Mouse (Mus musculus): ENCODE measurements at regions not wholly inside any gene's neighbourhood (a gene's known extent, or its start where the extent isn't known, plus 50 kb on each side); places are given as distances from the start of the nearest gene placed in this dataset.
"Not testable (repeated sequence)": the region's sequence is repeated elsewhere in the genome, so short reads cannot be mapped to it uniquely, and the experiment has no call there.

DNA sequence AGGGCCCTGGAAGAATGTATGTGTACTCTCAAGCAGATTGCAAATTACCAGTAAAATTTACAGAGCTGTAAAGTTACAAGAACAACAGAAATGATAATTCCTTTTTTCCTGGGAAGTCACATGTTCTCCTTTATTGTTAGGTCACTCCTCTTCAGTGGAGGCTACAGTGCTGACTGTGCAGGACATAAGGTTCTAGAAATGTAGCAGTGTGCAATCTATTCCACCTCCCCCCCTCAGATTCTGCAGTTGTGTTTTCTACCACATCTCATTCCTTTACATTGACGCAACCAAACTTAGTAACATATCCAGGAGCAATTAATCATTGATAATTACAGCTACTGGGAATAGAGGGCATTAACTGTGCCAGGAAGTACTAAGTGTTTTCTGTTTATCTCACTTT lies 385.3 kb upstream of the Tnc start:
- DNase-seq, result no peak

DNA sequence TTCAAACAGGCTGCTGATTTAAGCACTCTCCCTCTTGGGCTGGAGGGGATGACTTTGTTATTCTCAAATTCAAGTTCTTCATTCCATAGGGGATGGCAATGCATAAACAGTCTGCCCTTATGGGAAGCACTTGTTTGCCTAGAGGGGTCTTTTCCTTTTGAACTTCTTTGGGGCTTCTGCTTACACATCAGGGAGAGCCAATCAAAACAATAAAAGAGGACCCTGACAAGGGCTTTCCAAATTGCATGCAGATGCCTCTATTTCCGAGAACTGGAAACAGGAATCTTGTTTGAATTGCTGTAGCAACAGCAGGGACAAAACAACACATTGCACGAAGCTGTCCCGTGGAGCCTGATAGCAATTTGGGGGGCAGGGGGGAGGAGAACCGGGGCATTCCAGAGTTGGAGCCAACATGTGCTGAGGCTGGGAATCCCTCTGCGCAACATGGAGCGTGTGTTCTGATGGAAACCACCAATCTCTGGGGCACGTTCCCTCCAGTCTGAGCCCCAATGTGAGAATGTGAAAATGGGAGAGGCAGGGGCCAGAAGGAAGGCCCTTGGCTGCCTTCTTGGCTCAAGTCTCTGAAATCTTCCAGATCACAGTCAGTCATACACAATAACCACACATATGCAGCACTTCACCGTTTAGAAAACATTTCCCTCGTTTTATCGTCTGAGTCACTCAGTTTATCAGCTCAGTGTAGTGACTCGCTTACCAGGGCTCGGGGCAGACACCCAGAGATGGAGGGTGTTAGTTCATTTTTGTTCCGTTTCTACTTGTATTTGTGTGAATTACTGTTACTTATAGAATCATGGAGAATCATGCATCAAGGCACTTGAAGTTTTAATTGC lies 391.2 kb upstream of the Tnc start:
- peak; percentile 2 to 13 for DNase-seq

DNA sequence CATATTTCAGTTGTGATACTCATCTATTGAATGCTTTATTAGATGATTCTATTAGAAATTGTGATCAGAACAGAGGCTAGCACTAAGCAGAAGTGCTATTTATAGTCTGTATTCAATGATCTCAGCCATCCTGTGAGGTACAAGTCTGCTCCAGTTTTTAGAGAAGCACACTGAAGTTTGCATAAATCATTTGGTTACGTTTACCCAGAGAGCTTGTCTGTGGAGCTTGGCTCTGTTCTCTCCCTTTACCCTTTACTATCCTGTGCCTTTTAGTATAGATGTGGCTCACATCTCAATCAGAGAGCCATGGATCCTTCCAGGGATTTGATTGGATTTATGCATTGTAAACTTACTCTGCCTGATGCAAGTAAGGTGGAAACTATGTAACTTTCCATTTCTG lies 404.6 kb upstream of the Tnc start:
- DNase-seq, result no peak

DNA sequence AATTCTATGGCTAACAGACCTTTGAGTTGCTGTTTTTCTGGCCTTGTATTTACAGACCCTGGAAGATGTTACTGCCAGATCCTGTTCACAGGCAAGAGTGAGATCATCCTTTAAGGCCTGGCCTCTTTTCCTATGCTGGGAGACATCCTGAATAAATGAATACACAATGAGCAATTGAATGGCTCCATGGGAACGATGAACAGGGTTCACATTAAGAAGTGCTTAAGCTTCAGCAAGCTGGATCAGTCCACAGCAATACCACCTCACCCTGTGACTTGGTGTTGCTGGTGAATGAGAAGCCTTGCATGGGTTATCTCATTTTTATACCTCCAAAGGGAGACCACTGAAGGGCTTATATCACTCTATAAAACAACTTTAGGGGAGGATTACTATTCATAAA lies 405.1 kb upstream of the Tnc start:
- no peak for DNase-seq

DNA sequence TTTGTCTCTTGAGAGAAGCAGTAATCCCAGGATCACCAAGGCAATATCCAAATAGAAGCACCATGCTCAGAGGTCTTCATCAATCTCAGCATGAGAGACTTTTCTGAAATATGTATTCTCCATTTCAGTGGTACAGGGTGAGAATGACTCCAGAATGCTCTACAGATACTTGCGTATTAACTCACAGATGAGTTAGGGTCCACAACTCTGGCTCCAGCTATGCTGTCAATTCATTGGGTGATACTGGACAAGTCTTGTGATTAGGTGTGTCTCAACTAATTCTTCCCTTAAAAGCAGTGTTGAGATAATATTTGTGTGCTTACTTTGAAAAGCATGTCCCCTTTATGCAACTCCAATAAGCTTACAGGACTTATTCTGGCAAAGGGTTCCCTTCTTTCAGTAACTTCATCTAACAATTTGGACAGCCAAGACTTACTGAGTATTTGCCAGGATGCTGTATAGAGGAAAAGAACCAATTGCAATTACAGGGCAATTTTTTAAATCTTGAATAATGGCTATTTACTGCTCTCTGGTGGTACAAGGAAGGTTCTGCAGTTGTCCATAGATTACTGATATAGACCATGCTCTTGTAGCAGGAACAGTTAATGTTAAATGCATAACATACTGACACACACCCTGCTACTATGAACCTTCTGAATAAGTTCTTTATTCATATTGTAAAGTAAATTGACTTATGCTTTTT lies 445.6 kb upstream of the Tnc start:
- no peak for DNase-seq

DNA sequence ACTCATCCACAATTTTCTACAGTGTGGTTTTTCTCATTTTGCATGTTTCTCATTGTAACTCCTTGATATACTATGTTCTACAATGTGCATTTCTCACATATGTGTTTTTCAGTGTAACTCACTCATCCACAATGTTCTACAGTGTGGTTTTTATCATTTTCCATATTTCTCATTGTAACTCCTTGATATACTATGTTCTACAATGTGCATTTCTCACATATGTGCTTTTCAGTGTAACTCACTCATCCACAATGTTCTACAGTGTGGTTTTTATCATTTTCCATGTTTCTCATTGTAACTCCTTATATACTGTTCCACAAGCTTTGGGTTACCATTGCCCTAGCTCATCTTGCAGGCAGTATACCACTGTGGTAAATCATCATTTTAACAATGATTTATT lies 450.9 kb upstream of the Tnc start:
- DNase-seq, result not testable (repeated sequence)

DNA sequence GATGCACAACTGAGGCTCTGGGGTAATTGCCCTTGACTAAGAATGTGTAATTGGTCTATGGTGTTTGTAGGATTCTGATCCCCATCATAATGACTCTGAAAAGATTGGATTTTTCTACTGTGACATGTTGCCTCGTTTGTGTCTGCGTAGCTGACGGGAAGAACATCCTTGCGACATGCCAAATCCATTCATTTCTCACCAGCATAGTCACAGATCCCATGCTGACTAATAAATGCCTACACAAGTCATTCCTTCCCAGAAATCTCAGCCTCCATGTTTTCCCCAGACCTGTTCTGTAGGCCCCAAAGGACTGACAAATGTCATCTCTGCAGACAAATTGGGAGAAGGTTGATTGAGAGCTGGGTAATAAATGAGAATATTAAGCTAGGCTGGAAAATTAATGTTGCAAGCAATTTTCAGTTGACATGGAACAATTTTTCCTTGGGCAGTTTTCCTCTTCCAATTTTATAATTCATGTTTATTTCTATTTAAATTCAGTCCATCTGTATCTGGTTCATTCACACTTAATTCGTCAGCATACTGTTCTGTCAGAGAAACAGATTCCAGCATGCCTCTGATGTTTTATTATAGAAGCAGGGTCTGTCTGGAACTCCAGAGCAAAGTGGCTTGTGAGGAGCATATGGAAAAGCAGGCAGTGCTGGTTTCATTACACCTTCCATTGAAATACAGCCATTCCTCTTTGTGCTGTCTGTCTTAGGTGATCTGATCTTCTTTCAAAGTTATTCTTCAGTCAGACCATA lies 454.0 kb upstream of the Tnc start:
- no peak for DNase-seq

DNA sequence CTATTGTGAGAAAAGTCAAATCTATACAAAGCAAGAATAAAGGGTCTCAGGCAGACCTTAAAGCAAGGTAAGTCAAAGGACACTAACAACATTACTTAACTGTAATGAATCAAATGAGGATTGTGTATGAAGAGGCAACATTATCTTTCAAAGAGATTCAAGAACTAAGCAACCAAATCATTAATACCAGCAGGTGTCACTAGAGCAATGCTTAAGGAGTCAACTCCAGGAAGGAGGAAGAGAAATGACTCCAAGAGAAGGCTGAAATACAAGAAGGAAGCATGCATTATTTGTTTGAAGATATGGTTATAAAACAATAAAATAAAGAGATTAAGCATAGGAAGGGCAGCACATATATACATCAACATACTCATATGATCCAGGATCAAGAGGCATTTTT lies 475.1 kb upstream of the Tnc start:
- DNase-seq, result no peak

DNA sequence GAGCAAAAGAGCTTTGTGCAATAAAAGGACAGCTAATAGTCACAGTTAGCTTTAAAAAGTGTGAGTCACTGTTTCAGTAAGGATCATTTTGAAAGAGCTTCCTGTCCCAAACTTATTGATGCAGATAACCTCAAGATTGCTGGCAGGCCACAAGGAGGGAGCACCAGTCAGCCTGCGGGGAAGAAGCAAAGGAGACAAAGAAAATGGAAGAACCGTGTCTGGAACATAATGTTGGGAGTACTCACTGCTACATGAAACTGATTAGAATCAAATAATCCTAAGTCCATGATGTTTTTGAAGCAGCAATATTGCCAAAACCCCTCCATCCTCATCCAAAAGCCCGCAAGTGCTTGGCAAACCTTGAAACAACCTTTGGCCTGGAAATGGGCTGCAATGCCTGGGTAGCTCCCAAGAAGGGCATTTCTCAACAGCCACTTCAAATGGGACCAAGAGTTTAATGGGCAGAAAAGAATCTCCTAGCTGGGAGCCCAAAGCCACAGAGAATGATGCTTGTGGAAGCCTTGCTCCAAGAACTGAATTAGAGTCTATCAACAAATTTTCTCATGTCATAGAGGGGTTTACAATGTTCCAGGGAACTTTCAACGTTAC lies 481.0 kb upstream of the Tnc start:
- DNase-seq, result no peak

DNA sequence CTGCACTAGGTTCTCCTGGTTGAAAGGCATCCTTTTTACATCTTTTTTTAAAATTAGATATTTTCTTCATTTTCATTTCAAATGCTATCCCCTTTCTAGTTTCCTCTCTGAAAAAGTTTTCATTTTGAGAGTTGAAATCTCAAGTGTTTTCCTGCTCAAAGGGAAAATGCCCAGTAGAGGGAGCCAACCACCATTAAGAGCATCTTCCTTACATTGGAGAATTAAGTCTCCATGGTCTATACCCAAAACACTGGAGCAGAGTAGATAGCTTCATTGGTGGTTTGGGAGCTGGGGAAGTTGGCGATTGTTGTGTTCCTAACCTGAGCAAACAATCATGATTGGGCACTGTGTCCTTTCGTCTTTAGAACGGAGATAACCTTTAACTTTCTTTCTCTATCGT lies 483.8 kb upstream of the Tnc start:
- DNase-seq, result peak; percentile 28 to 44

DNA sequence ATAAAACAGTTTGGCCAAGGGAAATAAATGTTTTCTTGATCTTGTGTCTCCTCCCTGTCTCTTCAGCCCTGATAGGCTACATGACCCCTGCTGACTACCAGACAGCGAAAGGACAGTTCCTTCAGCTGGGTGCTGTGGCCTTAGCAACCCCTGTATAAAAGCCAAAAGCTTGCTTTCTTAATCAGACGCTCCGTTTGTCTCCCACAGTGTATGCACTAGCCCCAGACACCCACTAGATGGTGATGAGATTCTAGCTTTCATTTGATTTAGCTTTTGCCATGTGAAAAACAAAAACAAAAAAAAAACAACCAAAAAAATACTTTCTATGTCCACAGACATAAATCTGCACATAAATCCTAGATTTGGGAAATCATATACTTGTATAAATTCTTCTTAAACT lies 486.2 kb upstream of the Tnc start:
- DNase-seq, result peak; percentile 49 to 60

DNA sequence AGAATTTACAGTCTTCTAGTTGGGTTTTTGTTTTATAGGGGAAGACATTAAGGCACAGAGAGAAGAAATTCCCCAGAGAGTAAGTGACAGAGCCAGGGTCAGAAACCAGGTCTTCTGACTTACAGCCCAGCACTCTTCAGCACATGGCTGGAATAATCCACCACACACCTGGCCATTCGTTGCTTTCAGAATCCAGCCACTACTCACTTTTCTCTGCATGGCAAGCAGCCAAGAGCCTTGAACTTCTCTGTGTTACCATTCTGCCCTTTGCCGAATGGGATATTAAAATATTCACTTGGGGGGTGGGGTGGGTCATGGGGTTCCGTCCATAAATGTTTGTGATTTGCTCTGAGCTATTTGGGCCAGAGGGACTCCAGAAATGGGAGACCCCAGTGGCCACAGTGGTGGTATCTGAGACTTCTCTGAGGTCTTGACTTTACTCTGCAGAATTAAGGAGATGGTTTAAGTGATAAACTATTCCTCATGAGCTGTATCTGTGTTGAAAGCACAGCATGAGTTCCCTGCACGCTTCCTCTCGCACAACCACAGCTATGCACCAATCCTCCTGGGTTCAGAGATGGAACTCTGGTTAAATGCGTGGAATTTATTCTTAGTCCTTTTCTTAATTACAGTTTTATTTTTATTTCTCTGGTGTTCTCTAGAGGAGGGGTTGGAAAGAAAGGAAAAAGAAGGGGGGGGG lies 488.9 kb upstream of the Tnc start:
- DNase-seq, result peak; percentile 5 to 16

DNA sequence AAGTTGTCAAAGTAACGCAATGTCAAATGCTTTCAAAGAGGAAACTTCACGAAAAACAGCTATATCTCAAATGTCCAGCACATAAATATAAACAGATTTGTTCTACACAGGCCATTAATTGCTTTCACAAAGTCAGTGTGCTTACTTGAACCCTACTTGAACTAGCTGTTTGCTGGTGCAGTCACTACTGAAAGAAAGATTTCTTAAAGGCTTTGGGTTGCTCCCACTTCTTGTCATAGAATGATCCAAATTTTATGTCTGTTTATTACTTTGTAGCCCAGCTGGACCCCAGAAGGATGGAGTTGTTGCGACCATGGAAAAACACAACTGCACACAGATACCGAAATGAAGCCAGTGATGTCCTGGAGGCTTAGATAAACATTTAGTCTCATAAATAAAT lies 491.2 kb upstream of the Tnc start:
- no peak for DNase-seq

DNA sequence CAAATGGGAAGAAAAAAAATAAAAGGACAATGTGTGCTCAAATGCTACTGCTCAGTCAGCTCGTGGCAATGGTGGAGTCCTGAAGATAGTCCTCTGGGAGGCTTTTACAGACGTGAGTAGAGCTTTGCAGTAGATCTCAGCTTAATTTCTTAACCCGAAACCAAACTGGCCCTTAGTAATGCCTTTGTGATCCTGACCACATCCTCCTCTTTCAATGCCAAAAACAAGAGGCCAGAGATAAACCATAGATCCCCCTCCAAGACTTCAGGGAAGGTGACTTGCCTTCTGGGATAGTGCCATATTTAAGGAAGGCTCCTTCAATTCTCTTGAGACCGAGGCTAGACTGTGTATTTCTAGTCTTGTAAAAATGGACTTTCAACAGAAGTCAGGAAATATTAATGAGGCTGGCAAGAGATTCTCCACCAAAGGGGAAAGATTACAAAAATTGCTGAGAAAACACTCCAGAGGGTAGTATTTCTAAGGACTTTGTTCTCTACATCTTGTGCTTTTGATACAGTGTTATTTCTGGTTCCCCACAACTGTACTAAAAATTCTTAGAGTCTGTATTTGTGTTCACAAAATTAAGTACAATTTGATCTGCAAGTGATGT lies 497.9 kb upstream of the Tnc start:
- no peak for DNase-seq

DNA sequence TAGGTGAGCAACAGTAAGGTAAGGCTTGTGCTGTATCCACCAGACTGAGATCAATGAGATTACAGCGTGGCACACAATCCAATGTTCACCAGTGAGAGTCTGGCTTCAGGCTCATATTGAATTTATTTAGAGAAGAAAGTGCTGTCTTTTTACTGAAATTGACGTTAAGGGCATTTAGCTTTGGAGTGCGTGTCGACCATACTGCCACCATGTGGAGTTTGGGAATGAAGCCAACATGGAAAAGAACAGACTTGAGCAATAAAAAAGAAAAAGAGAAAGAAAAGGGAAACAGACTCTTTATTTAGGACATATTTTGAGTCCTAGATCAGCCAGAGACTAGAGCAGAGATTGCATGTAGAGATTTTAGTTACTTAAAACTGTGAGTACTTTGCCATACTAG lies 499.6 kb upstream of the Tnc start:
- DNase-seq, result no peak

DNA sequence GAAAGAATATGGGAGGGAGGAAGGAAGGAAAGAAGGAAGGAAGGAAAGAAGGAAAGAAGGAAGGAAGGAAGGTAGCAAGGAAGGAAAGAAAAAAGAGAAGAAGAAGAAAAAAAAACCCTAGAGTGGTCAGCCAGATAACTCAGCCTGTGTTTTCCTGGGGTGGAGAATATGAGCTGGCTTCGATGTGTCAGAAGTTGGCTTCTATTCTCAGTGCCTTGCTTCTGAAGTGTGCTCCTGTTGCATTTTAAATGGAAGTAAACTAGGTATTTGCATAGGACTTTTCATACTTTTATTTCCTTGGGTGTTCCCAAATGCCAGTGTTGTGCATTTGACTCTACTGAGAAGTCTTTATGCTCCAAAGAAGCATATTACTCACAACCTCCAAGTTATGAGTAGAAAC lies 515.7 kb upstream of the Tnc start:
- DNase-seq, result no peak

DNA sequence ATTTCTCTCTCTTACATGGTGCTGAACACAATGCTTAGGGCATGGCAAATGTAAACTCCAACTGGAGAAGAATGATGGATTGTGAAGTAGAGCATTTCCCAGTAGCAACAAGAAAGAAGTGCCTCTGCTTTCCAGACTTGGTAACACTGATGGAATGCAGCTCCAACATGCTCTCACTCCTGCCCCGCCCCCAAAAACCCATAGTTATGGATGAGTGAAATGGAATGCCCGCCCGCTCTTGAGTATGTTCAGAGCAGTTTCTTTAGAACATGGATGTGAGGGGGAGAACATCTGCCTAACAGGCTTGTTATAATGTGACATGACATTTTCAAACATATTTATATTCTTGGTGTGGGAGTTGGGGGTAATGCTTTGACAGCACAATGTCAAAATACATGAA lies 517.2 kb upstream of the Tnc start:
- DNase-seq, result peak; percentile 19 to 45

DNA sequence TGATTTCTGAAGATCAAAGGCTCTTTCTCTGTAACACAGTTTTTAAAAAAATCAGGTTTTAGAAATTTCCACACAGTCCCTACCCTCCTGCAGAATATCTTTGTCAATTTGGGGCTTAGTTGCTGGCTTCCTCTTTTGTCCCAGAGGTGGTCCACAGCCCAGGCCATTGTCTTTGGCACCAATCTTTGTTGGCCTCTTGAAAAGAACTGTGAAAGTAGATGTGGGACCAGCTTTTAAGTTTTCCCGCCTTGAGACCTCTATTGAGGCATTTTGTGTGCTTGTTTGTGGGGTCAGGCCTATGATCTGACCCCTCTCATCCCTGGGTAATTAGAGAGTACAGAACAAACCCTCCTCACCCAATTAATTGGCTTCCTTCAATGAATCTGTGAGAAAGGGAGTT lies 523.9 kb upstream of the Tnc start:
- DNase-seq, result no peak

DNA sequence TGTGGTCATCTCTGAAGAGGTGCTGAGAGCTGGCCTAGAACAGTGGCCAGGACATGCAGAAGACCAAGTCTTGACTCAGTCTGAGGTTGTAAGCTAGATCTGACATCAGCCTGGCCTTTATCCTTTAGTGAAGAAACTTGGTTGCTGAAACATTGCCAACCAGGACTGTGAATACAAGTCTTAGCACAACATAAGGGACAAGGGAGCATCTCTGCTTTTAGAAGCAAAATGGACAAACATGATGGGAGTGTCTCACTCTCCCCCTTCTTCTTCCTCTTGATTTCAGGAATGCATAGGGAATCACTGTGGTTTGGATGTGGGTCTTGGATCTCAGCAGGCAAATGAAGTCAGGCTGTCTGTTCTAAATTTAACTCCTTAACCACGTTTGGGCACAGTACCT lies 529.1 kb upstream of the Tnc start:
- DNase-seq, result no peak

DNA sequence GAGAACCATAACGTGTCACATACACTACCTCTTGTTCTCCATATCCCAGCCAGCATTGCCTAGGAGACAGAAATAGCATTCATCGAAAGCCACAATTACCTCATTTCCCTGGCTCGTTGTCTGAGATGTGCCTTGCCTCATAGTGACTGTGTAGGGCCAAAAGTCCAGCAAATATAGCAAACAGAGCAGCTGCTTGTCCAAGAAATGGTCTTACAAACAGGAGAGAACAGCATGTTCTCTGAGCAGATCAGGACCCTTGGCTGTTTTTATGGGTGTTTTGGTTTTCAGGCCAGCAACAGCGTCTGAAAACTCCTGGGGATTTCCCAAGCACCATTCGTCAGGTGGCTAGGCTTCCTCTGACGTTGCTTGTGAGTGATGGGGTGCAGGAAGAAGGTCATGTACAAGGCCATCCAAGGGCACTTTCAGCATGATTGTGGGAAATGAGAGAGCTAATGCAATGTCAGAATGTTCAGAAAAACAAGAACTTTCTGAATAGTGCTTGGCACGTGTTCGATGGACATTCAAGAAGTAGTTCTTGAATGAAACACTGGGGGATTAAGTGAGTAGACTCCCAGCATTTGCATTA lies 528.9 kb upstream of the Pappa start:
- DNase-seq, result peak; percentile 11 to 17

DNA sequence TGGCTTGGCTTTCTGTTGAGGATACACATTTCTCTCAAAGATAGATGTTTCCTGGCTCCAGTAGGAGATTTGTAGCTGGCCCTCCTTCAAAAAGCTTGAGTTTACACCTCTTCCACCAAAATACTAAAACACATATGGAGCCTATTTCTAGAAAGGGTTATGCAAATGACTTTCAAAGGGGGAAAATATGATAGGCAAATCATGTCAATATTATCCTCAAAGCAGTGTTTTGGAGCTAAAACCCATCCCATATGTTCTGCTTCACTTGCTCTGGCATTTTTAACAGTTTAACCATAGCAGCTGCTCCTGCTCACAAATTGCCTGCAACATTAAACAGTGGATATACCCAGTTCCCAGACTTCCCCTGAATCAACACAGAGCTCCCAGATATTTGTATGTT lies 525.5 kb upstream of the Pappa start:
- DNase-seq, result peak; percentile 2 to 3

DNA sequence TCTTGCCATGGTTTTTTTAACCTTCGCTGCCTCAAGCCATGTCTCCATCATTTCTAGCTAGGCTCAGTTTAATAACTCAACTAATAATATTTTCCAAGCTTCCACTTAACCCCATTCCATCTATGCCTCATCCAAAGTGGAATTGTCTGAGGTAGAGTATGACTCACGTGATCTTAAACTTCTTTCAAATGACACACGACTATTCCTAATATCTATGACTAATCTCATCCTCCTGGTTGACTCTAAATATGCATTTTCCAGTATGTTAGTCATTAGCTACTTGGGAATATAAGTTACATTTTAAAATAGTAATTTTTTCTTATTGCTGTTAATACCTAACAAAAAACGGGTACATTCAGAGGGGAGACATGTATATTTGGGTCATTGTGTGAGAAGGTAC lies 524.8 kb upstream of the Pappa start:
- no peak for DNase-seq

Data from kidney, postnatal 4 days (tissue).